Mouse (Mus musculus) limb, embryonic 11.5 days (tissue): ENCODE measurements around the gene Btbd35f22. TPM values are rescaled to one million over a fixed set of nuclear protein-coding genes. Genes with fewer than 3 reads are reported as not detected.
"Not testable (repeated sequence)": the region's sequence is repeated elsewhere in the genome, so short reads cannot be mapped to it uniquely, and the experiment has no call there.

Source experiments
- ATAC-seq: fragments of 200-750 bp; cut with Nextera tagmentation; 2 replicates; pipeline ENCODE4 v1.8.0; 2017; ENCODE audit warnings: low read depth; ENCODE audit not compliant: insufficient number of reproducible peaks, low FRiP score, low TSS enrichment
- DNase-seq: peaks from one replicate; pipeline ENCODE4 v3.0.0-alpha.2; 2015; ENCODE audit warnings: low spot score
- H3K27ac ChIP-seq: fragments of 300-500 bp; sonication (generic); replicated peaks from 2 replicates; pipeline ENCODE4 v1.5.1; 2014; ENCODE audit warnings: low read depth, mild to moderate bottlenecking, low read length
- H3K27me3 ChIP-seq: fragments of 300-500 bp; sonication (generic); 2 replicates; pipeline ENCODE4 v1.6.1; 2014; ENCODE audit warnings: mild to moderate bottlenecking, low read length, mixed read lengths; ENCODE audit not compliant: control insufficient read depth, insufficient read depth
- H3K36me3 ChIP-seq: fragments of 300-500 bp; sonication (generic); 2 replicates; pipeline ENCODE4 v1.6.1; 2014; ENCODE audit warnings: mild to moderate bottlenecking, low read length, moderate library complexity, mixed read lengths; ENCODE audit not compliant: control insufficient read depth, insufficient read depth
- H3K4me1 ChIP-seq: fragments of 300-500 bp; sonication (generic); 2 replicates; pipeline ENCODE4 v1.6.1; 2014; ENCODE audit warnings: low read length, mixed read lengths; ENCODE audit not compliant: control insufficient read depth, insufficient read depth
- H3K4me2 ChIP-seq: fragments of 300-500 bp; sonication (generic); 2 replicates; pipeline ENCODE4 v1.6.1; 2014; ENCODE audit warnings: low read depth, mild to moderate bottlenecking, moderate library complexity; ENCODE audit not compliant: severe bottlenecking
- H3K4me3 ChIP-seq: fragments of 300-500 bp; sonication (generic); 2 replicates; pipeline ENCODE4 v1.5.1; 2014; ENCODE audit warnings: low read depth, low read length
- H3K9ac ChIP-seq: fragments of 300-500 bp; sonication (generic); 2 replicates; pipeline ENCODE4 v1.6.1; 2014; ENCODE audit warnings: mild to moderate bottlenecking, low read length
- H3K9me3 ChIP-seq: fragments of 300-500 bp; sonication (generic); 2 replicates; pipeline ENCODE4 v1.6.1; 2016; ENCODE audit warnings: low read length; ENCODE audit not compliant: control insufficient read depth
- WGBS: fragments of 180-500 bp; shearing (Covaris S2); extraction: QIAGEN DNeasy Blood & Tissue Kit; methylation state at CpG from one replicate; pipeline ENCODE4 v1.1.7; 2014; 5-methylcytosine and 5-hydroxymethylcytosine counted together
- polyA plus RNA-seq: library from polyadenylated mRNA; unstranded; fragments of >200 nt; fragmentation: Nextera tagmentation; extraction: Ambion mirVana; gene quantifications from 2 replicates; pipeline ENCODE4 v1.2.1, GENCODE M21; 2014

Btbd35f22 gene
- polyA plus RNA-seq, result not detected in 2 replicates

GRCm38 (mm10) chrX:32047529-32047928 lies at the start of gene Btbd35f22:
TSS of gene Btbd35f22 (plus strand) at chrX:32047829.
- WGBS, result no CpG with 5 or more reads among the region's 3 CpGs
- H3K27ac ChIP-seq, H3K4me3 ChIP-seq, DNase-seq, ATAC-seq, H3K36me3 ChIP-seq, H3K9me3 ChIP-seq, H3K4me1 ChIP-seq, H3K4me2 ChIP-seq, H3K9ac ChIP-seq, H3K27me3 ChIP-seq: not testable (repeated sequence)

Other genes with a start within 250 kb of the Btbd35f22 start
- not detected in 2 replicates for gene Gm21637, start 85.8 kb upstream of the Btbd35f22 start, polyA plus RNA-seq
- not detected in 2 replicates for gene Btbd35f2, start 230.6 kb downstream of the Btbd35f22 start, polyA plus RNA-seq